Mouse (Mus musculus) fat pad, adult 2 months (tissue): ENCODE results near the gene Lhx1.

Experiments
- DNase-seq: peaks from one replicate; pipeline ENCODE4 v3.0.0-alpha.2; 2011; ENCODE audit warnings: low read depth, low spot score; ENCODE audit errors: extremely low read depth

Lhx1 gene

GRCm38 (mm10) chr11:84497944-84498343, 27.4 kb downstream of the Lhx1 start:
- no peak for DNase-seq

- DNase-seq, result no peak
Measured at GRCm38 (mm10) chr11:84496901-84497300, 28.4 kb downstream of the Lhx1 start.

GRCm38 (mm10) chr11:84495774-84496173, 29.6 kb downstream of the Lhx1 start:
- no peak for DNase-seq

GRCm38 (mm10) chr11:84481661-84482060, 43.7 kb downstream of the Lhx1 start:
- no peak for DNase-seq

GRCm38 (mm10) chr11:84480451-84480850, 44.9 kb downstream of the Lhx1 start:
- no peak for DNase-seq

- no peak for DNase-seq
Measured at GRCm38 (mm10) chr11:84476641-84477040, 48.7 kb downstream of the Lhx1 start.

GRCm38 (mm10) chr11:84475991-84476390, 49.3 kb downstream of the Lhx1 start:
- no peak for DNase-seq

- DNase-seq, result no peak
Measured at GRCm38 (mm10) chr11:84473093-84473667, 52.2 kb downstream of the Lhx1 start.
